Mouse (Mus musculus): ENCODE results near the gene Dck.

Gene Dck

GRCm38 (mm10) chr5:88791256-88792245 is 26.8 kb downstream of the Dck start:
- DNase-seq, result peak; percentile 77 to 79

- peak; percentile 84 to 87 for DNase-seq
Observed at GRCm38 (mm10) chr5:88793676-88794075, 28.9 kb downstream of the Dck start.

- DNase-seq, result no peak
Observed at GRCm38 (mm10) chr5:88795910-88796584, 31.3 kb downstream of the Dck start.

- peak in 1 of 2 experiments; percentile 42 for DNase-seq
Observed at GRCm38 (mm10) chr5:88796588-88796987, 31.8 kb downstream of the Dck start.

GRCm38 (mm10) chr5:88797121-88797520 is 32.3 kb downstream of the Dck start:
- no peak for DNase-seq

GRCm38 (mm10) chr5:88805616-88806015 is 40.8 kb downstream of the Dck start:
- DNase-seq, result no peak

GRCm38 (mm10) chr5:88806278-88806677 is 41.5 kb downstream of the Dck start:
- DNase-seq, result peak in 1 of 2 experiments; percentile 22

GRCm38 (mm10) chr5:88807342-88807741 is 42.5 kb downstream of the Dck start:
- DNase-seq, result peak in 1 of 2 experiments; percentile 47

GRCm38 (mm10) chr5:88813188-88813587 is 48.4 kb downstream of the Dck start:
- peak; percentile 46 to 68 for DNase-seq

GRCm38 (mm10) chr5:88814552-88814951 is 49.8 kb downstream of the Dck start:
- DNase-seq, result peak; percentile 85 to 93

- DNase-seq, result no peak
Observed at GRCm38 (mm10) chr5:88821542-88821941, 56.7 kb downstream of the Dck start.

- no peak for DNase-seq
Observed at GRCm38 (mm10) chr5:88824838-88825237, 60.0 kb downstream of the Dck start.

GRCm38 (mm10) chr5:88829835-88830571 is 65.2 kb downstream of the Dck start:
- DNase-seq, result no peak

- no peak for DNase-seq
Observed at GRCm38 (mm10) chr5:88830880-88831279, 66.1 kb downstream of the Dck start.

- no peak for DNase-seq
Observed at GRCm38 (mm10) chr5:88831935-88832334, 67.1 kb downstream of the Dck start.

Data from cerebellum, postnatal 14 days (tissue).